Mouse (Mus musculus): ENCODE results near the gene Tnfaip8l1.
A peak's percentile ranks its signal among the peaks of the same experiment; 100 is the strongest.

The Tnfaip8l1 gene

DNA sequence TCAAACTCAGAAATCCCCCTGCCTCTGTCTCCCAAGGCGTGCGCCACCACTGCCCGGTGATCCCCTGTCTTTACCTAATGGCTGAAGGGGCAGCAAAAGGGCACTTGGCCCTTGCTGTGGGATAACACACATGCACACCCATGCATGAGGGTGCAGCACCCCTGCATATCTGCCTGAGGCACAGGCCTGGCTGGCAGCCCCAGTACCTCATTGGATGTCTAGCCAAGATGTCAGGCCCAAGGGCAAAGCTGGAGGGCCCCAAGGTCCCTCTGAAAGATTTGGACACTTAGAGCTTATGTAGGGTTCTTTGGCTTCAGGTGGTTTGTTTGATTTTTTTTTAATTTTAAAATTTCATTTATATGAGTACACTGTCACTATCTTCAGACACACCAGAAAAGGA lies 13.1 kb downstream of the Tnfaip8l1 start:
- no peak for DNase-seq (ENCODE audit: low spot score in 2 of 2)

GRCm38 (mm10) chr17:56182975-56183657 lies 20.8 kb downstream of the Tnfaip8l1 start:
- DNase-seq (ENCODE audit: low spot score in 2 of 2): no peak

- DNase-seq (ENCODE audit: low spot score in 2 of 2): peak; percentile 91 to 96
Measured at GRCm38 (mm10) chr17:56183658-56184103, 21.4 kb downstream of the Tnfaip8l1 start, which contains the start of gene Mydgf. Mydgf (minus strand) TSS chr17:56183920.

- DNase-seq (ENCODE audit: low spot score in 2 of 2): peak; percentile 22 to 49
Measured at GRCm38 (mm10) chr17:56185281-56186141, 23.2 kb downstream of the Tnfaip8l1 start.

DNA sequence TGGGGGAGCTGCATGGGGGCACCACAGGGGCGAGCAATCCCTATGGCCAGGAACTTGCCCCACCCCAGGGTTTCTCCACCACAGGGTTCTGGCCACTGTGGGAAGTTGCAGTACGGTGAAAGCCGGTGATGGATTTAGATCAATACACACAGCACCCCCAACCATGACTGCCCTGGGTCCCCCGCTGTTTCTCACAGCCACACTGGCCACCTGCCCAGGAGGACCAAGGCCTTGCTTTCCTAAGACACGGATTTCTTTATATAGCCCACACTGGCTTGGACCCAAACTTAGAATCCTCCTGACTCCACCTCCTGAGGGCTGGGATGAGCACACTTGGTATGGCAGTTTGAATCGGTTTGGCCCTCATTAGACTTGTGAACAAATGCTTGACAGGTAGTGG lies 29.0 kb downstream of the Tnfaip8l1 start:
- DNase-seq (ENCODE audit: low spot score in 2 of 2): no peak

DNA sequence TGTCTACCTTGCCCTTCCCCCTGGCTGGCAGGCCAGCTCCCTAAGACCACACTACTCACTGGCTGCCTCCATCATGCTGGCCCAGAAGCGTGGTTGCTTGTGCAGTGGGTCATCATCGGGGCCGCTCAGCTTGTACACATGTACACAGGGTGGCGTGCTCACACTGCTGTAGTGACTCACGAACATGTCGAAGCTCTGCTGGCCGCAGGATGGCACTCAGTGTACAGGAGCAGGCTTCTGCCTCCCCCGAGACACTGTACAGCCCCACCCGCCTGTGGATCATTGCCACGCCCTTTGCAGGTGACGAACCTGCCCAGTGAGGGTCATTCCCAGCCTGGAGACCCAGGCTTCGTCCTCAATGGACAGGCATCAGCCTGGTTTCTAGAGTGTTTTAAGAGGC lies 32.1 kb downstream of the Tnfaip8l1 start:
- no peak for DNase-seq (ENCODE audit: low spot score in 2 of 2)

GRCm38 (mm10) chr17:56194765-56195164 lies 32.5 kb downstream of the Tnfaip8l1 start:
- no peak for DNase-seq (ENCODE audit: low spot score in 2 of 2)

DNA sequence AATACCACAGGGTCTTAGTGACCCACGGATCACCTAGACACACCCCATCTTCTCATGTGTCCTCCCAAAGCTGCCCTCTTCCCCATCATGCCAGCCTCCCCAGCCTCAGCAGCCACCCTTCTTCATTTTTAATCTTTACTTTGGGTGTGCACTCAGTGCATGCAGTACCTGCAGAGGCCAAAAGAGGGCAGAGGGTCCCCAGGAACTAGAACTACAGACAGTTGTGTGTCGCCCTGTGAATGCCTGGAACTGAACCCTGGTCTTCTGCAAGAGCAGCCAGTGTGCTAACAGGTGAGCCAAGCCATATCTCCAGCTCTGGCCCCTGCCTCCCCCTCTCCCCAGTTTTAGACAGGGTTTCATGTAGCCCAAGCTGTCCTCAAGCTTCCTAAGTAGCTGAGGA lies 34.6 kb downstream of the Tnfaip8l1 start:
- DNase-seq (ENCODE audit: low spot score in 2 of 2): no peak

GRCm38 (mm10) chr17:56200586-56200985 lies 38.3 kb downstream of the Tnfaip8l1 start:
- DNase-seq (ENCODE audit: low spot score in 2 of 2): no peak

GRCm38 (mm10) chr17:56201642-56202041 lies 39.4 kb downstream of the Tnfaip8l1 start:
- no peak for DNase-seq (ENCODE audit: low spot score in 2 of 2)

- no peak for DNase-seq (ENCODE audit: low spot score in 2 of 2)
Measured at GRCm38 (mm10) chr17:56202476-56202875, 40.2 kb downstream of the Tnfaip8l1 start.

DNA sequence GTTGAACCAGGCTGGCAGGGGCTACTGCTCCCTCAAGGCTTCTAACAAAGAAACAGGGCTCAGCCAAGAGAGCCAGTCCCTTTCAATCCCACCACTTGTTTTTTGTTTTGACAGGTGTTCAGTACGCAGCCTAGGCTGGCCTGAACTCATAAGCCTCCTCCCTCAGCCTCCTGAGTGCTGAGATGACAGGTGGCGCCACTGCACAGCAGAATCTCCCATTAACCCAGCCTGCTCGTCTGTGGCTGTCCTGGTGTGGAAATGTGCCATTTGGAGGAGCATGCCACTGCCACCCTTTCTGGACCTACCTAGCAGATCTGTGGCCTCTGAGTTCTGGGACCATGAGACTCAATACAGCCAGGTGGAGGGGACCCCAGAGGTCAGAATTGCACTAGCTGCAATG lies 41.5 kb downstream of the Tnfaip8l1 start:
- DNase-seq (ENCODE audit: low spot score in 2 of 2): no peak

- no peak for DNase-seq (ENCODE audit: low spot score in 2 of 2)
Measured at GRCm38 (mm10) chr17:56206276-56206884, 44.1 kb downstream of the Tnfaip8l1 start.

GRCm38 (mm10) chr17:56206986-56207674 lies 44.9 kb downstream of the Tnfaip8l1 start:
- DNase-seq (ENCODE audit: low spot score in 2 of 2): no peak

DNA sequence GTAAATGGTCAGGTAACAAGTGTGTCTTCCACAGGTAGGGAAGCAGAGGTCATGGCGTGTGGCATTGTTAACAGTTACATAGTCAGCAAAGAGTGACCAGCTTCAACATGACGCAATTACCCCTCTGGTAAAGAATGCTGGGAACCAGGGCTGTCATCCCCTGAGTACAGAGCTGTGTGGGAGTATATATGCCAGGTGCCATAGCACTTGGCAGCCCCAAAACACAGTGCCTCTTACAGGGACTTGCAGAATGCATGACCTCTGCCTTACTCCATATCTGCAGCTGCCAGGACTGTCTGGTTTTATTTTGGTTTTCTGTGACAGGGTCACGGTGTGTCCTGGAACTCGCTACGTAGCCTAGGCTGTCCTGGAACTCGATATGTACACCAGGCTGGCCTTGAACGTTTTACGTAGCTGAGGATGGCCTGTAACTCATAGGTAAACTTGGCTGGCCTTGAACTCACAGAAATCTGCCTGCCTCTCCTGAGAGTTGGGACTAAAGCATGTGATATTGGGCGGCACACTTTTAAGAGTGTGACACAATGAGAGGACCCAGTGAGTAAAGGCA lies 45.8 kb downstream of the Tnfaip8l1 start:
- DNase-seq (ENCODE audit: low spot score in 2 of 2): no peak

DNA sequence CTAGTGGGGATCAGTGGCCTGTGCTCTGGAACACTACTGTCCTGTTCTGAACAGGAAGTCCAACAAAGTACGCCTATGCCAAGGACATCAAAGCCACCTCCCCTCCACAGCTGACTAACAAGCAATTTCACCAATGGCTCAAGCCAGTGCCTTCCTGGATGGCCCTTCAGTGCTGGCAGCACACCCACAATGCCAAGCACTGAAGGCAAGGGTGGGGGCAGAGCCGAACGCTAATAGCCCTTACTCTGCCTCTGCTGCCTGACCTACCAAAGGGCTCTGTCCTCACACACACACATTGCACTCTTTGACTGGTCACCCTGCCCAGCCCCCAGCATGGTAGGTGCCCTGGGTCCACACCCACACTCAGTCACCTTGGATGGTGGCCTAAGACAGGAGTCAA lies 46.5 kb downstream of the Tnfaip8l1 start:
- no peak for DNase-seq (ENCODE audit: low spot score in 2 of 2)

- no peak for DNase-seq (ENCODE audit: low spot score in 2 of 2)
Measured at GRCm38 (mm10) chr17:56211090-56211489, 48.8 kb downstream of the Tnfaip8l1 start.

GRCm38 (mm10) chr17:56212676-56213075 lies 50.4 kb downstream of the Tnfaip8l1 start:
- no peak for DNase-seq (ENCODE audit: low spot score in 2 of 2)

- DNase-seq (ENCODE audit: low spot score in 2 of 2): no peak
Measured at GRCm38 (mm10) chr17:56214229-56214628, 52.0 kb downstream of the Tnfaip8l1 start.

DNA sequence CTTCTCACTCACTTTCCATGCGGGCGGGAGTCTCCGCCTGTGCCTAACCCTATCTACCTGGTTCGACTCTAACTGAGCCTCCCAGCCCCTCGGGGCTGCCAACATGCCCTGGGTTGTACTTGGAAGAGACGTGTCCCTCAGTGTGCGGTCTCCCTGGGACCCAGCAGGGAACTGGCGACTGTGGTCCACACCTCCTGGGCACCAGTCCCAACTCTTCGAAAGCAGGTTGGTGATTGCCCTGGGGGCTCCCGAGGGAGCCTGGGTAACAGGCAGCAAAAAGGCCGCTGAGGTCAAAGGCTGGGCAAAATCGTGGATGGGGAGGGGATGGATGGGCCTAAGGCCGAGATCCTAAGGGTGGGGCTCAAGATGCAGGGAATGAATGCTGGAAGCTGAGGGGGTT lies 55.4 kb downstream of the Tnfaip8l1 start:
- DNase-seq (ENCODE audit: low spot score in 2 of 2): no peak

DNA sequence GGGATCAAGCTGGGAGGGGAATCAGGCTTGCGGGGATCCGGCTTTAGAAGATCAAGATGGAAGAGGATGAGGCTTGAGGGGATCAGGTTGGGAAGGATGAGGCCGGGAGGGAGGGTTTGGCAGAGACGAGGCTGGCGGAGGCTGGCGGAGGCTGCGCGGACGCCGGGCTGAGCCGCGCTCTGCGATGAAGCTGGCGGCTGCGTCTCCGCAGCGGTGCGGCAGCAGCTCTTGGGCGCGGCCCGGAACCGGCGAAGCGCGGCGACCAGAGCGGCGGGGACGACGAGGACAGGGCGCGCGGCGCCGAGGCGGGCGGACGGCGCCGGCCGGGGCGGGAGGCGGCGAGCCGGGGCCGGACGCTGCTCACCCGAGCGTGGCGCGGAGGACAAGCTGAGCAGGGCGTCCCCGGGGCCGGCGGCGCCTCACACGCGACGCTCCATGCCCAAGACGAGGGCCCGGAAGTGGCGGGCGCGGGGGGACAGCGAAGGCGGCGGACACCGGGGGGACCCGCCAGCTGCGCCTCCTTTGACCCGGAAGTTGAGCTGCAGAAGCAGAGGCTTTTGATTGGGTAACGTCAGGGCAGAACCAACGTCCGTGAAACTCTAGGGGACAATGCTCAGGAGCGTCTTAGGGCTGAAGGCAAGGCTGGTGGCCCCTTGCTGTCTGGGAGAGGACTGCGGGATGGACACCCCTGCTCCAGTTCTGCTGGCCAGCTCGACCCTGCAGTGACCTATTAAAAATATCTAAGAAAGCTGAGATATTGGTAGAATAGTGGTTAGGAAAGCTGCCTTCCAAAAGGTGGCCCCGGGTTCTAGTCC lies 56.3 kb downstream of the Tnfaip8l1 start, which contains the start of gene Dpp9:
TSS of gene Dpp9 (minus strand) at position 529 of the 815 bp plus-strand sequence.
- DNase-seq (ENCODE audit: low spot score in 2 of 2): peak; percentile 73 to 90
